Mouse (Mus musculus): ENCODE data around the gene Pigu.

DNA sequence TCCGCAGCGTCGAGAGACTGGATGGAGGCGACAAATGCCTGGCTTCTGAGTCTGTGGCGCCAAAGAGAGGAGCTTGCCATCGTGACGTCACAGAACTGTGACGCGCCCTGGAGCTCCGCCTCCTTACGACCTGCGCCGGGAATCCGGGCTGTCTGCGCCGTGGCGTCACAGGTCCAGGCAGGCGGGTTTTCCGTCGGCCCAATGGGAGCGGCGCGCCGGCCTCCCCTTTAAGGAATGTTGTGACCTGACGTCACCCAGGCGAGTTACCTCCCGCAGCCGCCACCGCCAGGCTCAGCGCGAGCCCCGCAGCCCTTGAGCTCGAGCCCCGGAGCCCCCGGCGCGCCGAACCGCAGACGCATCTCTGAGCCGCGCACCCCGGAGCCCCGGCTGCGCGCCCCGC is 81.0 kb downstream of the Pigu start, which contains the start of gene Map1lc3a:
- no peak for TF ChIP-seq EP300 (IDR thresholded peaks at IDR 0.05; ENCODE audit: low read depth)
- no peak for TF ChIP-seq CTCF (IDR thresholded peaks at IDR 0.05; ENCODE audit: low read depth)

Data from liver, postnatal 0 days (tissue).